Mouse (Mus musculus) skeletal muscle tissue, postnatal 0 days (tissue): ENCODE data around the gene Elmod3. TPM values are rescaled to one million over a fixed set of nuclear protein-coding genes. Genes with fewer than 3 reads are reported as not detected.

Source experiments
- polyA plus RNA-seq: library from polyadenylated mRNA; unstranded; fragments of >200 nt; fragmentation: Nextera tagmentation; extraction: Ambion mirVana; gene quantifications from 2 replicates; pipeline ENCODE4 v1.2.1, GENCODE M21; 2015

Gene Elmod3
- polyA plus RNA-seq, result 16.9 and 18.8 TPM in 2 replicates

GRCm38 (mm10) chr6:72597956-72598753 lies at the start of gene Elmod3, which contains the start of gene Retsat:
TSS of gene Elmod3 (minus strand) at chr6:72598413.
TSS of gene Retsat (plus strand) at chr6:72598475.

GRCm38 (mm10) chr6:72616643-72617288 lies 18.6 kb upstream of the Elmod3 start, which contains the start of gene Tgoln1:
TSS of gene Tgoln1 (minus strand) at chr6:72617000.

GRCm38 (mm10) chr6:72544283-72544987 lies 53.8 kb downstream of the Elmod3 start, which contains the start of gene Capg:
TSS of gene Capg (plus strand) at chr6:72544391.

GRCm38 (mm10) chr6:72521607-72522006 lies 76.6 kb downstream of the Elmod3 start, which contains the start of gene Sh2d6:
TSS of gene Sh2d6 (minus strand) at chr6:72521707.

Other genes starting within 250 kb of the Elmod3 start
- 4.4 and 5.5 TPM in 2 replicates for gene Tmem150a, start 243.0 kb downstream of the Elmod3 start, polyA plus RNA-seq
- gene Rnf181, start 231.5 kb downstream of the Elmod3 start, polyA plus RNA-seq, result 47.1 and 53.8 TPM in 2 replicates
- gene Vamp5, start 217.9 kb downstream of the Elmod3 start, polyA plus RNA-seq, result 17.6 and 21.9 TPM in 2 replicates
- 90.7 and 105 TPM in 2 replicates for gene Vamp8, start 207.7 kb downstream of the Elmod3 start, polyA plus RNA-seq
- 14.1 and 17.0 TPM in 2 replicates for gene Ggcx, start 184.1 kb downstream of the Elmod3 start, polyA plus RNA-seq
- 274 and 281 TPM in 2 replicates for gene Mat2a, start 158.9 kb downstream of the Elmod3 start, polyA plus RNA-seq
- gene Sh2d6, start 76.7 kb downstream of the Elmod3 start, polyA plus RNA-seq, result 0.38 TPM in 1 of 2 replicates, not detected in the other
- 25.8 and 33.7 TPM in 2 replicates for gene Capg, start 54.0 kb downstream of the Elmod3 start, polyA plus RNA-seq
- 58.7 and 60.8 TPM in 2 replicates for gene Retsat, start 62 bp upstream of the Elmod3 start, polyA plus RNA-seq
- gene Tgoln1, start 18.6 kb upstream of the Elmod3 start, polyA plus RNA-seq, result 15.5 and 19.4 TPM in 2 replicates
- gene Tcf7l1, start 190.8 kb upstream of the Elmod3 start, polyA plus RNA-seq, result 14.8 and 16.4 TPM in 2 replicates